Mouse (Mus musculus) hindbrain, embryonic 13.5 days (tissue): Measurements from ENCODE around the gene Efcab7. TPM values are rescaled to one million over a fixed set of nuclear protein-coding genes. Genes with fewer than 3 reads are reported as not detected.

Experiments used
- ATAC-seq: fragments of 200-750 bp; cut with Nextera tagmentation; 2 replicates; pipeline ENCODE4 v1.8.0; 2017; ENCODE audit warnings: moderate TSS enrichment; ENCODE audit not compliant: low FRiP score
- H3K27ac ChIP-seq: fragments of 300-500 bp; sonication (generic); 2 replicates; pipeline ENCODE4 v1.5.1; 2015; ENCODE audit warnings: inconsistent platforms, mild to moderate bottlenecking, moderate library complexity
- H3K27me3 ChIP-seq: fragments of 300-500 bp; sonication (generic); 2 replicates; pipeline ENCODE4 v1.6.1; 2015; ENCODE audit warnings: mild to moderate bottlenecking, inconsistent platforms
- H3K36me3 ChIP-seq: fragments of 300-500 bp; sonication (generic); 2 replicates; pipeline ENCODE4 v1.6.1; 2015; ENCODE audit warnings: mild to moderate bottlenecking, inconsistent platforms
- H3K4me1 ChIP-seq: fragments of 300-500 bp; sonication (generic); replicated peaks from 2 replicates; pipeline ENCODE4 v1.6.1; 2015; ENCODE audit warnings: inconsistent platforms
- H3K4me2 ChIP-seq: fragments of 300-500 bp; sonication (generic); 2 replicates; pipeline ENCODE4 v1.6.1; 2015; ENCODE audit warnings: inconsistent platforms, mild to moderate bottlenecking, moderate library complexity
- H3K4me3 ChIP-seq: fragments of 300-500 bp; sonication (generic); 2 replicates; pipeline ENCODE4 v1.5.1; 2015; ENCODE audit warnings: mild to moderate bottlenecking, inconsistent platforms
- H3K9ac ChIP-seq: fragments of 300-500 bp; sonication (generic); 2 replicates; pipeline ENCODE4 v1.6.1; 2015; ENCODE audit warnings: mild to moderate bottlenecking, inconsistent platforms
- H3K9me3 ChIP-seq: fragments of 300-500 bp; sonication (generic); 2 replicates; pipeline ENCODE4 v1.6.1; 2016; ENCODE audit warnings: inconsistent platforms
- WGBS: fragments of 180-500 bp; shearing (Covaris S2); methylation state at CpG from one replicate; pipeline ENCODE4 v1.1.7; 2015; 5-methylcytosine and 5-hydroxymethylcytosine counted together
- polyA plus RNA-seq: library from polyadenylated mRNA; unstranded; fragments of >200 nt; fragmentation: Nextera tagmentation; extraction: Ambion mirVana; gene quantifications from 2 replicates; pipeline ENCODE4 v1.2.1, GENCODE M21; 2015

Gene Efcab7
- polyA plus RNA-seq, 1 experiment from 2014 or later = 17.9 TPM

DNA sequence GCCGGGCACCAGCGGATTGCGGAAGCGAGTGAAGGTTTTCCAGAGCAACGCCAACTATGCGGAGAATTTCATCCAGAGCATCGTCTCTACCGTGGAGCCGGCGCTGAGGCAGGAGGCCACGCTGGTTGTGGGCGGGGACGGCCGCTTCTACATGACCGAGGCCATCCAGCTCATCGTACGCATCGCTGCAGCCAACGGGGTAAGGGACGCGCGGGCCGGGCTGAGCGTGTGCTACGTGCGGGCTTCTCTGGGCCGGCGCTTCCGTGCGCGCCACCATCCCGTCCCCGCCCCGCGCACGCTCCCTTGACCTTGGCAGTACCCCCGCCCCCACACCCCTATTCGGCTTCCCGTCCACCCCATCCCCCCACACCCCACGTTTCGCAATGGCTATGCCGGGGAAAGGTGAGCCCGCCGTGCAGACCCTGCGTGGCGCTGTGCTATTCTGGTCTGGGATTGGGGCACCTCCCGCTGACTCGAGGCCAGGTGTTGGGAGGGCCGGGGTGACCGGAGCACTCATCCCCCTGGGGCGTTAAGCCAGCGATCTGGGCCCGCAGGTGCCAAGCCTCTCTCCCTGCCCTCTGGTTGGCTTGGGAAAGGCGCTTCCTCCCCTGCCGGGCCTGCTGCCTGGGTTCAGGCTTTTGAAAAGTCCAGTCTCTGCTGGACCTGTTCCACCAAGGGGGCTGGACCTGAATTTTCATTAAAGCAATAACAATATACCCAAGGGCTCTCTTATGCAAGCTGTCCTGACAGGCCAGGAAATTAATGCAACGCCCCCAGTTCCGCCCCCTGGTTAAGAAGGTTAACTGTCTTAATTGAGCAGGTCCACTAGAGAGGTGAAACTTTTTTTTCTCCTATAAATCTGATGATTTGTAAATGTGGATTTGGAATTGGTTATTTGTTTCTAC is 100.9 kb downstream of the Efcab7 start, which contains the start of gene Itgb3bp:
Itgb3bp (minus strand) TSS at position 201 of the 905 bp plus-strand sequence.
- peak within 1 kb of the TSS; percentile 79 for H3K9ac ChIP-seq
- H3K4me2 ChIP-seq = peak within 1 kb of the TSS; percentile 93
- peak within 1 kb of the TSS; percentile 52 for H3K4me3 ChIP-seq
- peaks cover 23% of the 10 kb centered on the region for H3K4me1 ChIP-seq
- H3K36me3 ChIP-seq = no peaks in the 10 kb centered on the region
- H3K27me3 ChIP-seq = no peaks in the 10 kb centered on the region
- WGBS = under 1% methylated on average over 55 of the region's 57 CpGs
- ATAC-seq = peak; percentile 97
- peak within 1 kb of the TSS; percentile 83 for H3K27ac ChIP-seq
- H3K9me3 ChIP-seq = no peaks in the 10 kb centered on the region

DNA sequence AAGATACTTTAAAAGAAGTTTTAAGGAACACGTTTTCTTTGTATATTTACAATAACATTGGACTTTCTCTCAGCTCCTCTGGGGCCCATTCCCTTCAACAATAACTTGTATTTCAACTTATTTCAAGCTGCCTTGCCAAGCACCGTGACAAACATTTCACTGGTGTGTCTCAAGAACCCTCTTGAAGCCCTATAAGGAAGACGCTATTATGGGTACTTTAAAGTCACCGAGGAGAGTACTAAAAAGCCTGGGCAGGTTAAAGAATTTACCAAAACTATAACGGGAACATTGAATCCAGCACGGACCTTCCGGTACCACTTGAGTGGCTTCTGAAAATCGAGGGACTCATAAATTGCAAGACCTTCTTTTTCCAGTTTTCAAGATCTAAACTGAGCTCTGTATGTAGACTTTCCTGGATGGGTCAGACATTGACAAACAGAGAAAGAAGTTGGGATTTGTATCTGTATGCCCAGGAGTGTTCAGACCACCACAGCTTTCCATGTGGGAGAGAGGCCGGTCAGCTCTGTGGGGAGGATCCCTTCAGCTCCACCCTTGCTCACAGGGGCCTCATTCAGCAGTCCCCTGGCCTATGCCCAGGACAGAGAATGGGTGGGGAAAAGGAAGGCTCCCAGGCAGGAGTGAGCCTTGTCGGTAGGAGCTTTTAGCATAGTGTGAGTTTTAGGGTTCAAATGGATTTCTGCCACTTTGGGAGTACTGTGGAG is 101.7 kb downstream of the Efcab7 start:
- no peaks in the 10 kb centered on the region for H3K9me3 ChIP-seq
- H3K36me3 ChIP-seq = no peaks in the 10 kb centered on the region
- ATAC-seq = no peak
- peak overlapping the region; percentile 93 for H3K4me2 ChIP-seq
- no peaks in the 10 kb centered on the region for H3K27me3 ChIP-seq
- H3K9ac ChIP-seq = peak overlapping the region; percentile 79; the same call in 1 of the 2 replicates
- peaks cover 23% of the 10 kb centered on the region for H3K4me1 ChIP-seq
- WGBS = 49% methylated on average over 10 of the region's 10 CpGs
- H3K4me3 ChIP-seq = peak overlapping the region; percentile 52
- H3K27ac ChIP-seq = no peak overlapping the region

DNA sequence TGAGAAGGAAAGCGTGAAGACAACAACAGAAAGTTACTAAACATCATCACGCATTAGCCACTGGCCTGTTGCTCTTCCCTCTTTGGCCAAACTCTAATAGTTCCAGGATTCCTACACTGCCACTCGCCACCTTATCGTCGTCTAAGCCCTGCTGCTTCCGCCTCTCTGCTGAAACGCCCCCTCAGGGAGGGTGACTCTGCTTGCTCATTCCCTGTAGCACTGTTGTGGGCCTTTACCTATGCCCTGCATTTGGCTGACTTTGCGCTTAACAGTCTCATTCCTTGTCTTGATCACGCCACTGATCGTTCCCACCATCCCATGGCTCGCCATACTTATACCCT is 102.2 kb downstream of the Efcab7 start:
- ATAC-seq = no peak

DNA sequence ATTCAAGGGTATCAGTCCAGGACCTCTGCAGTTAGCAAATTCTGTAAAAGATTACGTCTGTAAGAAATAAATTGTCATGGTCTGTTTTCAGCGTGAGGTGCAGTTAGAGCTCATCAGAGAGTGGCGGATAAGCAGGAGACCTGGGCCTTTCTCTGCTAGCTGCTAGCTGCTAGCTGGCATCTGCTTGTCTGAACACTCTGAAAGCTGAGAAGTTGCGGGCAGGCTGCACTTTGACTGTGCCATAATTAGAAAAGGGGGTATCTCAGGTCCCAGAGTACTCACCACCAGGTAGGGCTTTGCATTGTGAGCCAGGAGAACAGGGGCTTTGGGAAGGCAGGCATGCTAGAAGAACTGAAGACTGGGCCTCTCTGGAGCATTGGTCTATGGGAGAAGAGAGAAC is 102.8 kb downstream of the Efcab7 start:
- Histone ChIP-seq H3K4me2 (no peak overlapping the region), H3K4me3 (no peak overlapping the region), H3K9me3 (no peaks in the 10 kb centered on the region), H3K36me3 (no peaks in the 10 kb centered on the region), H3K4me1 (peaks cover 23% of the 10 kb centered on the region), H3K27me3 (no peaks in the 10 kb centered on the region), H3K27ac (no peak overlapping the region), H3K9ac (no peak overlapping the region)
- WGBS = 89% methylated on average over 4 of the region's 4 CpGs
- no peak for ATAC-seq

More for the DNA sequence above, 102.2 kb downstream of the Efcab7 start:
- Histone ChIP-seq H3K27me3 (no peaks in the 10 kb centered on the region), H3K4me2 (peak overlapping the region; percentile 93; the same call in 1 of the 2 replicates), H3K36me3 (no peaks in the 10 kb centered on the region), H3K4me1 (peaks cover 23% of the 10 kb centered on the region), H3K4me3 (no peak overlapping the region), H3K9ac (no peak overlapping the region), H3K9me3 (no peaks in the 10 kb centered on the region), H3K27ac (no peak overlapping the region)
- WGBS = 75% methylated on average over 11 of the region's 11 CpGs

DNA sequence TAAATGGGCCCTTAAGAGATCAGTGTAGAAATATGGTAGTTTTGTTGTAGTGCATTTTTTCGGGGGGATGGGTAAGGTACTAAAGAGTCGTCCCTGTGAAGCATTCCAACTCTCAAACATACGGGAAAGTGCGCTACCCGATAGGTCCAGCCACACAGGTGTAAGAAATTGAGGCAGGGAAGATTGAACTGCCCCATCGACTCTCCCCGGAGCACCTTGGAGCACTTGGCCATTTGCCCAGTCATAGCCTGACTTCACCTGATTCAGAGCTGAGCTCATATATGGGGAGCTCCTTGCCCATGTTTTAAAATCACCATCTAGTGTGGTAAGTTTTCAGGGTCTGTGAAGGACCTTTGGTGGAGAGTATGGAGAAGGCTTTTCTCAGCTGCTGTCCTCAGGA is 105.9 kb downstream of the Efcab7 start:
- Histone ChIP-seq H3K4me1 (peaks cover 25% of the 10 kb centered on the region), H3K27ac (no peak overlapping the region), H3K4me2 (no peak overlapping the region), H3K9me3 (no peaks in the 10 kb centered on the region), H3K27me3 (no peaks in the 10 kb centered on the region), H3K36me3 (no peaks in the 10 kb centered on the region), H3K4me3 (no peak overlapping the region), H3K9ac (no peak overlapping the region)
- 93% methylated on average over 7 of the region's 7 CpGs for WGBS
- no peak for ATAC-seq

DNA sequence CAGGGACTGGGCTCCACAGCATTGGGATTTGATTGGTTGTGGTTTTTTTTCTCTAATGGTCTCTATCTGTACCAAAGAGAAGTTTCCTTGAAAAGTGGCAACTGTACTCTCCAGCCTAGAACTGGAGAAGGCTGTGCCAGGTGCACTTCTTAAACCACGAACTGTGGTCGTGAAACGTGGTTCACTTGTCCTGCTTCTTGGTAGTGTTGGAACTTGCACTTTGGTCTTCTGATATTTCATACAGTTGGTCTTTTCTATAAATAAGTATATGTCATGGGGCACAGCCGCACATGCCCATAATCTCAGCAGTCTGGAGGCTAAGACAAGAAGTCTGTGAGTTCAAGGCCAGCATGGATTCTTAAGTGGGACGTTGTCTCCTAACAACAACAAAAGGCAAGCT is 107.3 kb downstream of the Efcab7 start:
- 91% methylated on average over 5 of the region's 5 CpGs for WGBS
- H3K4me1 ChIP-seq = peaks cover 12% of the 10 kb centered on the region
- H3K4me2 ChIP-seq = no peak overlapping the region
- no peaks in the 10 kb centered on the region for H3K27me3 ChIP-seq
- no peak for ATAC-seq
- H3K9ac ChIP-seq = no peak overlapping the region
- no peak overlapping the region for H3K27ac ChIP-seq
- no peaks in the 10 kb centered on the region for H3K9me3 ChIP-seq
- H3K36me3 ChIP-seq = no peaks in the 10 kb centered on the region
- H3K4me3 ChIP-seq = no peak overlapping the region

DNA sequence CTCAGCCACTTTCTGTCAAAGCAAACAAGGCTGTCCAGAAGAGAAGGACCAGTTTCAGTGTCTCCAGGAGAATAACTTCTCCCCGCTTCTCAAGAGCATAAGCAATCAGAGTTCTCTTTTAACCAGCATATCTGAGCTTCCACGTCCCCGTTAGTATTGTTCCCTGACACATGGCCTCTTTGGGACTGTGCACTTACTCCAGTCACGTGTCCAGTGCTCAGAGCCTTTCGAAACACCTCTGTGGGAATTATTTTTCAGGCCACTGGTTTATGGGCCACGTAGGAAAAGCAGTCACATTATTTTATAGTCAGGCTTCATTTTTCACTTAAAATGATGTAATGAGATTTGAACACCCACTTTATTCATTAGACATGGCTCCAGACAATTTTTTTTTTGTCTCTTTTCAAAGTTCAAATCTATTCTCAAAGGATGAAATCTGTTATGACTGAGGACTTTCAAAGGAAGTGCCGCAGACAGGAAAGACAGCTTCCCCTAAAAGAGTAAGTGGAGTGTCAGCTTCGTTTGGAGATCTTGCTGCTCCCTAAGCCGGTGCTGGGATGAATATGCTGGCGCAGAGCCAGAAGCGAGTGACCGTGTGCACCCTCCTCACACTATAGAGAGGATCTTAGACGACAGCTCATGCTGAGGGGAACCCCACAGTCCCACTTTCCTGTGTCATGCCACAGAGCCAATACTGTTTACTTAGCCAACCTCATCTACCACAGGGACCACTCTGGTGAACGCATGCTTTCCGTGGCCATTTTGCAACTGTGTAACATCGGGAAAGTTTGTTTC is 110.9 kb downstream of the Efcab7 start:
- Histone ChIP-seq H3K4me2 (no peak overlapping the region), H3K27ac (no peak overlapping the region), H3K4me1 (peaks cover 6% of the 10 kb centered on the region), H3K9ac (no peak overlapping the region), H3K27me3 (no peaks in the 10 kb centered on the region), H3K9me3 (no peaks in the 10 kb centered on the region), H3K36me3 (no peaks in the 10 kb centered on the region), H3K4me3 (no peak overlapping the region)
- ATAC-seq = no peak
- WGBS = 61% methylated on average over 16 of the region's 16 CpGs

DNA sequence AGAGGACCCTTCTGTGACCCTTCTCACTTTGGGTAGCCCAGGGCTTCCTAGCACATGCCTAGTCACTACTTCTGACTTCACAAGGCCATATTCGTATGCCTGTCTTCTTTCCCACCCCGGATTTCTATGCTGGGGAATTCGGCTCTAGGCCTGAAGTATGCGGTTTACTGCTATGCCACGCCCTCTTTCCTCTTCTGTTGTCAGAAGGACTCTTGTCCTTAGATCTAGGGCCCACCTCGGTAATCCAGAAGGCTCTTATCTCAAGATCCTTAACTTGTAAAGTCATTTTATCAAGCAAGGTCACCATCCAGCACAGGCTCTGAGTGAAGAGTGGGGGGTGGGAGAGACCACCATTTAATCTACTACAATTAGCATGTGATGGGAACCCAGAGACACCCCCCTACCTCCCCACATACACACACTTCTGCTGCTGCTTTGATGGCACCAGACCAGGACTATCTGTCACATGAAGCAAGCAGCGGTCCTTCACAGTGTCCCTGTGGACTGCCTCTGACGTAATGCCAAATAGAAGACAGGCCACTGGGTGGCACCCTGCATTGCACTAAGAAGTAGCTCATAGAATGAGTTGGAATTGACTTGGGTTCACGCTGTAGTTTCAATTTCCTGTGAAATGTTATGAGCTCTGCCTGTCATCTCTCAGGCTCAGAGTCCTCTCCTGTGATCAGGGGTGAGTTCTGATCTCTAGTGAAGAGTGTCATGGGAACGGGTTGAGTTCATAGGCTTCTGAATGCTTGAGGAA is 112.8 kb downstream of the Efcab7 start:
- Histone ChIP-seq H3K4me3 (no peak overlapping the region), H3K27me3 (no peaks in the 10 kb centered on the region), H3K4me1 (peaks cover 6% of the 10 kb centered on the region), H3K27ac (no peak overlapping the region), H3K9me3 (no peaks in the 10 kb centered on the region), H3K36me3 (no peaks in the 10 kb centered on the region), H3K4me2 (no peak overlapping the region), H3K9ac (no peak overlapping the region)
- WGBS = 82% methylated on average over 10 of the region's 10 CpGs
- ATAC-seq = no peak

DNA sequence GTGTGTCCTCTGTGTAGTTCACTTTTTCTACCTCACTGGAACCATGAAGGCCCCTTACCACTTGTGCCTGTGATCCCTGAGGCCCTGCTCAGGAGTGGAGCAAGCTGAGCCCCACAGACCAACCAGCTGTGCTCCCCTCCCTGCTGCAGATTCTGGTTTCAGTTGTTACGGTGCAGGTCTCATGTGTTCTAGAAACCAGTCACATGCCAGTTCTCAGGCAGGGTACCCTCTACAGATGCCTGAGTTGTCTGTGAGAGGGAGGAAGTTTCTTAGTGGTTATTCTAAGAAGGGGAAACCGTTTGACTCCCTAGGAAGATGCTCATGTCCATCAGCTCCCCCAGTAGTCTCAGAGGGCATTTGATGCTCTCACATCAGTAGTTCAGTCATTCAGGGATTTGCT is 115.6 kb downstream of the Efcab7 start:
- no peaks in the 10 kb centered on the region for H3K9me3 ChIP-seq
- ATAC-seq = no peak
- WGBS = 83% methylated on average over 2 of the region's 2 CpGs
- H3K27ac ChIP-seq = no peak overlapping the region
- no peak overlapping the region for H3K9ac ChIP-seq
- H3K4me1 ChIP-seq = peaks cover 3% of the 10 kb centered on the region
- H3K36me3 ChIP-seq = no peaks in the 10 kb centered on the region
- H3K4me2 ChIP-seq = no peak overlapping the region
- H3K4me3 ChIP-seq = no peak overlapping the region
- no peaks in the 10 kb centered on the region for H3K27me3 ChIP-seq

DNA sequence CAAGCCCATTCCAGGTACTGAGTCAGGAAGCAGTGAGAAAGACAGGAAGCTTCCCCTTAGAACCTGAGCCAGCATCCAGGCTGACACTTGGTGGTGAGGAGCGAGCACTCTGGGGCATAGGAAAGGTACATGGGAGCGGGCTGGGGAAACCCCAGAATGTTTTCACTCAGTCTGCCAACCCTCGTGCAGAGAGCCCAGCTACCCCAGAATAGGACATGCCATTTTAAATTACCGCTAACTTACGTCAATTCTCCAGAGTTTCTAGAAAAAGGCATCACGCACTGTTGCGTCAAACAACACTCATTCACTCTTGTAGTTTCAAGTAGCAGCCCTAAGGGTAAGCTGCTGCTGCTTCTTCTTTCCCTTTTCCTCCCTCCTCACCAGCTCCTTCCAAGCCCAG is 116.0 kb downstream of the Efcab7 start:
- no peaks in the 10 kb centered on the region for H3K4me1 ChIP-seq
- H3K36me3 ChIP-seq = no peaks in the 10 kb centered on the region
- H3K9ac ChIP-seq = no peak overlapping the region
- no peaks in the 10 kb centered on the region for H3K9me3 ChIP-seq
- H3K27ac ChIP-seq = no peak overlapping the region
- 87% methylated on average over 7 of the region's 7 CpGs for WGBS
- H3K27me3 ChIP-seq = no peaks in the 10 kb centered on the region
- no peak for ATAC-seq
- no peak overlapping the region for H3K4me3 ChIP-seq
- H3K4me2 ChIP-seq = no peak overlapping the region

DNA sequence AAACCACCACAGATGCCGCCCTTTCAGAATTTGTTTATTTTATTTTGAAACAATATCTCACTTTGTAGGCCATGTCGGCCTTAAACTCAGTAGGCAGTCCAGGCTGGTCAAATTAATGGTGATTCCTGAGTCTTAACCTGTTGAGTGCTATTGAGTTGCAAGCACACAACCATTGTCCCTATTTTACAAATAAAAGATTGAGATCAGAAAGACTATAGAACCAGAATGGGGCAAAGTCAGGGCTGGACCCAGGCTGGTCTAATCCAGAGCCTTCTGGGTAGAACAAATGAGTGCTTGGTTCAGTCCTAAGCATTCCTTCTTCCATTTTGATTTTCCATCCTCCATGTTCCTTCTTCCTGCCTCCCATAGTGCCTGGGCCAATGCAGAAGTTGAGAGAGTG is 117.5 kb downstream of the Efcab7 start:
- Histone ChIP-seq H3K27me3 (no peaks in the 10 kb centered on the region), H3K4me1 (no peaks in the 10 kb centered on the region), H3K36me3 (no peaks in the 10 kb centered on the region), H3K9ac (no peak overlapping the region), H3K4me3 (no peak overlapping the region), H3K9me3 (no peaks in the 10 kb centered on the region), H3K4me2 (no peak overlapping the region), H3K27ac (no peak overlapping the region)
- ATAC-seq = no peak
- WGBS = 86% methylated on average over 2 of the region's 2 CpGs
